Mouse (Mus musculus): ENCODE data around the gene Gcsh. TPM values are rescaled to one million over a fixed set of nuclear protein-coding genes. Genes with fewer than 3 reads are reported as not detected.

Gcsh gene
- polyA plus RNA-seq, 2 experiments from 2014 or later, result 30.8 to 37.3 TPM

- no peak for ATAC-seq
These were observed 15.3 kb downstream of the Gcsh start for GRCm38 (mm10) chr8:116978052-116978451.

GRCm38 (mm10) chr8:116975606-116976005, 17.7 kb downstream of the Gcsh start:
- no peak for ATAC-seq

- ATAC-seq, result no peak
These were observed 18.3 kb downstream of the Gcsh start for GRCm38 (mm10) chr8:116975066-116975465.

GRCm38 (mm10) chr8:116969531-116969930, 23.8 kb downstream of the Gcsh start:
- ATAC-seq, result no peak

- no peak for ATAC-seq
These were observed 38.9 kb downstream of the Gcsh start for GRCm38 (mm10) chr8:116954415-116954814.

- peak; percentile 96 for ATAC-seq
These were observed 40.9 kb downstream of the Gcsh start for GRCm38 (mm10) chr8:116952428-116952827.

- ATAC-seq, result no peak
These were observed 41.6 kb downstream of the Gcsh start for GRCm38 (mm10) chr8:116951778-116952177.

- ATAC-seq, result no peak
These were observed 42.0 kb downstream of the Gcsh start for GRCm38 (mm10) chr8:116951369-116951768.

GRCm38 (mm10) chr8:116947589-116947988, 45.7 kb downstream of the Gcsh start:
- no peak for ATAC-seq

GRCm38 (mm10) chr8:116946851-116947250, 46.5 kb downstream of the Gcsh start:
- ATAC-seq, result no peak

GRCm38 (mm10) chr8:116946268-116946838, 47.0 kb downstream of the Gcsh start:
- ATAC-seq, result peak; percentile 57

GRCm38 (mm10) chr8:116945169-116945910, 48.0 kb downstream of the Gcsh start:
- peak; percentile 13 for ATAC-seq

- ATAC-seq, result no peak
These were observed 49.0 kb downstream of the Gcsh start for GRCm38 (mm10) chr8:116944385-116944696.

GRCm38 (mm10) chr8:116943555-116944384, 49.6 kb downstream of the Gcsh start:
- peak; percentile 42 for ATAC-seq

- peak; percentile 55 for ATAC-seq
These were observed 50.2 kb downstream of the Gcsh start, which contains the start of gene Atmin for GRCm38 (mm10) chr8:116943161-116943554. Gene Atmin, plus strand, starts transcription at chr8:116943393.

- ATAC-seq, result no peak
These were observed 50.9 kb downstream of the Gcsh start for GRCm38 (mm10) chr8:116942284-116943058.

GRCm38 (mm10) chr8:116935506-116935905, 57.8 kb downstream of the Gcsh start:
- no peak for ATAC-seq

- ATAC-seq, result no peak
These were observed 58.4 kb downstream of the Gcsh start for GRCm38 (mm10) chr8:116934976-116935375.
